Mouse (Mus musculus) stomach, embryonic 14.5 days (tissue): ENCODE results near the gene Hps1. TPM values are rescaled to one million over a fixed set of nuclear protein-coding genes. Genes with fewer than 3 reads are reported as not detected.

ENCODE experiments used
- ATAC-seq: fragments of 200-750 bp; cut with Nextera tagmentation; 2 replicates; pipeline ENCODE4 v1.8.0; 2017; ENCODE audit warnings: low read depth, moderate TSS enrichment; ENCODE audit not compliant: insufficient number of reproducible peaks, insufficient read depth, low FRiP score
- H3K27ac ChIP-seq: fragments of 300-500 bp; sonication (generic); 2 replicates; pipeline ENCODE4 v1.5.1; 2014; ENCODE audit warnings: mild to moderate bottlenecking, low read length, moderate library complexity, mixed read lengths
- H3K27me3 ChIP-seq: fragments of 300-500 bp; sonication (generic); 2 replicates; pipeline ENCODE4 v1.6.1; 2014; ENCODE audit warnings: low read length, control low read depth, mixed read lengths; ENCODE audit not compliant: control insufficient read depth, insufficient read depth
- H3K36me3 ChIP-seq: fragments of 300-500 bp; sonication (generic); 2 replicates; pipeline ENCODE4 v1.6.1; 2014; ENCODE audit warnings: mild to moderate bottlenecking, control low read depth, low read length, moderate library complexity, mixed read lengths; ENCODE audit not compliant: control insufficient read depth, insufficient read depth
- H3K4me1 ChIP-seq: fragments of 300-500 bp; sonication (generic); 2 replicates; pipeline ENCODE4 v1.6.1; 2014; ENCODE audit warnings: low read length, control low read depth, mixed read lengths; ENCODE audit not compliant: control insufficient read depth, insufficient read depth
- H3K4me2 ChIP-seq: fragments of 300-500 bp; sonication (generic); replicated peaks from 2 replicates; pipeline ENCODE4 v1.6.1; 2014; ENCODE audit warnings: low read depth, low read length, control low read depth
- H3K4me3 ChIP-seq: fragments of 300-500 bp; sonication (generic); 2 replicates; pipeline ENCODE4 v1.5.1; 2014; ENCODE audit warnings: low read depth, low read length, control low read depth
- H3K9ac ChIP-seq: fragments of 300-500 bp; sonication (generic); replicated peaks from 2 replicates; pipeline ENCODE4 v1.6.1; 2014; ENCODE audit warnings: low read depth, mild to moderate bottlenecking, control low read depth, low read length, moderate library complexity, mixed read lengths
- H3K9me3 ChIP-seq: fragments of 300-500 bp; sonication (generic); 2 replicates; pipeline ENCODE4 v1.6.1; 2016; ENCODE audit warnings: low read depth, low read length, control low read depth; ENCODE audit not compliant: control insufficient read depth
- WGBS: fragments of 180-500 bp; shearing (Covaris S2); extraction: QIAGEN DNeasy Blood & Tissue Kit; methylation state at CpG from one replicate; pipeline ENCODE4 v1.1.7; 2014; 5-methylcytosine and 5-hydroxymethylcytosine counted together
- polyA plus RNA-seq: library from polyadenylated mRNA; unstranded; fragments of >200 nt; fragmentation: Nextera tagmentation; extraction: Ambion mirVana; gene quantifications from 2 replicates; pipeline ENCODE4 v1.2.1, GENCODE M21; 2014

Gene Hps1
- polyA plus RNA-seq, 1 experiment from 2014 or later, result 13.2 TPM

DNA sequence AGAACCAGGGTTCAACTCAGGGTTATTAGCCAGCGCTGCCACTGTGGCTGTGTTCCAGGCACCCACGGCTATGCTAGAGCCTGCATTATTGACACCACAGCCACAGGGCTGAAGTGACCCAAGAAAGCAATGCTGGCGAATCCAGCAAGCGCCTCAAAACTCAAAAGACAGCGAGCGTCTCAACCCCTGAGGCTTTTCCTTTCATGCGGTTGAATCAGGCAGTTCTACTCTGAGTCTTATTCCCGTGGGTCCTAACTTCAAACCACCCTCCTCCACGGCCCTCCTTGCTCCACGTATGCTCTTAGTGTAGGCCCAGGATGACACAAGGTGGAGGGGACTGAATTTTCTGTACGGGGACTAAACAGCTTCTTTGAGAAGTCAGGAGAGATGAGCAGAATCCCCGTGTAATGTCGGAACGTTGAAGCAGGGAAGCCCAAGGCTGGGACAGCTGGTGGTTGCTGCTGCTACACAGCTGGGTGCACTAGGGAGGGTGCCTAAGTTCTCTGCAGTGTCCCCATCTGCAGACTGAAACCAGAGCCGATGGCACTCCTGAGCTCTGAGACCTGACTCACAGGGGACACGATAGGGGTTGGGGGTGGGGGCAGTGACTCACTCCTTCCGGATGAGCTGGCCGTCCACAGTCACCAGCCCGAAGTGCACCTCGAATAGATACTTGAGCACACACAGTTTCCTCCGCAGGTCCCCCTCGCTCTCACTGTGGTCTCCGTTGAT lies 9.5 kb downstream of the Hps1 start:
- no peak overlapping the region for H3K27ac ChIP-seq
- ATAC-seq, result no peak
- 87% methylated on average over 23 of the region's 23 CpGs for WGBS

DNA sequence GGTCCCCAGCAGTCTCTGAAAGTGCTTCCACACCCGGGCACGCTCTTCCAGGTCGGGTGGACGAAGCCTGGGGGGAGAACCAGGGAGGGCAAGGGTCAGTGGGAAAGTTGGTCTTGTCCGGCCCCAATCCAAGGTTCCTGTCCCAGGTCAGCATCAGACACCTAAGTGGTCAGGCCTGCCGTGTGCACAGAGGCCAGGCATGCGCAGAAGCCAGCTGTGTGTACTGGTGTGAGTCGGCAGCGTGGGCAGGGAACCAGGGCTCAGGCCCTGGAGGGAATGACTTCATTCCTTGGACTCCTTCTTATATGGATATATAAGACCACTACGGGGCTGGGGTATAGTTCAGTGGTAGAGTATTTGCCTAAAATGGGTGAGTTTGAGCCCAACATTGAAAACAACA lies 10.1 kb downstream of the Hps1 start:
- no peak overlapping the region for H3K4me2 ChIP-seq
- ATAC-seq, result no peak
- H3K9ac ChIP-seq, result no peak overlapping the region
- H3K36me3 ChIP-seq, result no peaks in the 10 kb centered on the region; the same call in 1 of the 2 replicates
- H3K27ac ChIP-seq, result no peak overlapping the region
- no peaks in the 10 kb centered on the region for H3K4me1 ChIP-seq
- whole genome bisulfite sequencing, result 88% methylated on average over 10 of the region's 10 CpGs
- H3K9me3 ChIP-seq, result no peaks in the 10 kb centered on the region
- no peak overlapping the region for H3K4me3 ChIP-seq
- H3K27me3 ChIP-seq, result no peaks in the 10 kb centered on the region

More for the DNA sequence above, 9.5 kb downstream of the Hps1 start:
- Histone ChIP-seq H3K4me3 (no peak overlapping the region), H3K27me3 (no peaks in the 10 kb centered on the region), H3K4me1 (no peaks in the 10 kb centered on the region), H3K9me3 (no peaks in the 10 kb centered on the region), H3K36me3 (no peaks in the 10 kb centered on the region; the same call in 1 of the 2 replicates), H3K9ac (no peak overlapping the region), H3K4me2 (no peak overlapping the region)

DNA sequence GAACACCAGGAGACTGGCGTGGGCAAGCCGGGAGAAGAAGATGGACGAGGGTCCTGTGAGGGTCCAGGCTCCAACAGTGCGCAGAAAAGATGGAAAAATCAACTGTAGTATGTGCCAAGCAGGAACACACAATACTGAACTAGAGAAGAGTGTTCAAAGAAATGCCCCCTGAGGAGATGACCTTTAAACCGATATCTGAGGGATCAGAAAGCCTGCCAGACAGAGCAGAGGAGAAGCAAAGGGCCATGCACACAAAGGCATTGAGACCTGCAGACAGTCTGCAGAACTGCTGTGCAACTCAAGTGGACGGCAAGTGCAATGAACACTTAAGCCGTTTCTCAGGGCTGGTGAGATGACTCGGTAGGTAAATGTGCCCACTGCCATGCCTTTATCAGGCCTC lies 12.4 kb downstream of the Hps1 start:
- Histone ChIP-seq H3K36me3 (no peaks in the 10 kb centered on the region; the same call in 1 of the 2 replicates), H3K4me1 (no peaks in the 10 kb centered on the region), H3K4me3 (no peak overlapping the region), H3K9ac (no peak overlapping the region), H3K27ac (no peak overlapping the region), H3K9me3 (no peaks in the 10 kb centered on the region), H3K4me2 (no peak overlapping the region), H3K27me3 (no peaks in the 10 kb centered on the region)
- ATAC-seq, result no peak
- WGBS, result 85% methylated on average over 8 of the region's 8 CpGs

DNA sequence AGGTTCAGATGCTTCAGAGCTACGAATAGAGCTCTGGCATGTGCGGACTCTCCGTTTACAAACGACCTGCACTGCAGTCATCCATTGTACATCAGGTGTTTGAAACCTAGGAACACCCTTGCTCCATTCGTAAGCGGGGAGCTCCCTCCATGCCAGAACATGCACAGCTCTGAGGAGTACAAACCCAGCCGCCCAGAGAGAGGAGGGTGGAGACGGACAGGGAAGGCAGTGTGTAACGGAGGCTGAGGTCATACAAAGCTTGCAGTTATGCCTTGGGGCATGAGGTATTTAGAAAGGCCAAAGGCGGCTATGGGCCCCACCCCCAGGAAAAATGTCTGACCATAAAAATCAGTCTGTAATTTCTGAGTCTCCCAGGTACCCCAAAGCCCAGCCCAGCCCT lies 15.4 kb downstream of the Hps1 start:
- Histone ChIP-seq H3K36me3 (no peaks in the 10 kb centered on the region; the same call in 1 of the 2 replicates), H3K27me3 (no peaks in the 10 kb centered on the region)

DNA sequence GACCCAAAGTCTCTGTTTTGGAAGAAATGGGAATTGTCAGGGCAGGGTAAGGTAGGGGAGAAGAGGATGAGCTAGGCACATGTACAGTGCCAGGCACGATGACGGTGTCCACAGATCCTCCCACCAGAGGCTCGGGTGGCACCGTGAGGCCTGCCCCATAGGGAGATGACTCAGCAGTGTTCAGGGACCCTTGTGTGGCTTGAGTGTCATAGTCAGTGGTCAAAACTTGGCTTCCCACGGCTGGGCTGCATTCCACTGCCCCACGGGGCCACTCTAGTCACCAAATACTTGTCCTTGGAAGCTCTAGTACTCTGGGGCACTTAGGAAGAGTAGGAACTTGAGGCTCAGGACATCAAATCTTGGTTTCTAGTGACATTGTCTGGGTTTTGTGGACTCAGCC lies 23.1 kb downstream of the Hps1 start:
- 82% methylated on average over 6 of the region's 6 CpGs for WGBS
- Histone ChIP-seq H3K4me3 (no peak overlapping the region), H3K9me3 (no peaks in the 10 kb centered on the region), H3K9ac (no peak overlapping the region), H3K4me1 (peaks cover 15% of the 10 kb centered on the region), H3K4me2 (no peak overlapping the region), H3K36me3 (no peaks in the 10 kb centered on the region), H3K27me3 (no peaks in the 10 kb centered on the region), H3K27ac (no peak overlapping the region)
- no peak for ATAC-seq

More for the DNA sequence above, 15.4 kb downstream of the Hps1 start:
- no peak for ATAC-seq
- H3K4me2 ChIP-seq, result no peak overlapping the region
- H3K4me1 ChIP-seq, result no peaks in the 10 kb centered on the region
- WGBS, result 59% methylated on average over 10 of the region's 10 CpGs
- no peaks in the 10 kb centered on the region for H3K9me3 ChIP-seq
- no peak overlapping the region for H3K9ac ChIP-seq
- H3K27ac ChIP-seq, result no peak overlapping the region
- no peak overlapping the region for H3K4me3 ChIP-seq

DNA sequence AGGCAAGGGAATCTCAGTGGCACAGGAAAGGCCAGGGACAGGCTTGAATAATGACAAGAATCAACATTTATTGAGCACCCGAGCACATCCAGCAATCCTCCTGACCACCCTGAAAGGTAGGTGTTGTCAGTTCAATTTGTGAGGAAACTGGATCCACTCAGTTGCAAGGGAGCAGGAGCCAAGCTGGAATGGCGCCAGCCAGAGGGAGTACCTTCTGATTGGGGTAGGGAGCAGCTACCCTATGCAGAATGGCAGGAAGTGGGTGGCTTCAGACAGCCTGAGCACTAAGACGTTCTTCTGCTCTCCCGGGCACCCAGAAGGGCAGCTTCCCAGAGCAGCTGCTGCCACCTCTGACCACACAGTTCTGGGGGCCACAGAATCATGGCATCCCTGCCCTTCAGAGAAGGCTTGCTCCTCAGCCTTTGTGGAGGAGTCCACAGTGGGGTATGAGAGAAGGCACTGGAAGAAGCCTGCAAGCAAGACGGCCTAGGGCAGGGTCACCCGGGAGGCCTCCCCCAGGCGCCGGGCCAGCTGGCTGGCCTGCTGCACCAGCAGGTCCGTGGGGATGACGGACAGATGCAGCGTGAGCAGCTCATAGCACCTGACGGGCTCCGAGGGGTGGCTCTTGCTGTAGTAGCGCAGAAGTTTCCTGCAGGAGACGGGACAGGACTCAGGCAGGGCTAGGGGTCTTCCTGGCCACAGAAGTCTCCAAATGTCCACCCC lies 24.5 kb downstream of the Hps1 start:
- no peak overlapping the region for H3K9ac ChIP-seq
- H3K4me2 ChIP-seq, result no peak overlapping the region
- no peaks in the 10 kb centered on the region for H3K9me3 ChIP-seq
- H3K27ac ChIP-seq, result no peak overlapping the region
- H3K4me3 ChIP-seq, result no peak overlapping the region
- H3K27me3 ChIP-seq, result no peaks in the 10 kb centered on the region
- ATAC-seq, result no peak
- WGBS, result 64% methylated on average over 15 of the region's 15 CpGs
- no peaks in the 10 kb centered on the region for H3K36me3 ChIP-seq
- peaks cover 16% of the 10 kb centered on the region for H3K4me1 ChIP-seq

DNA sequence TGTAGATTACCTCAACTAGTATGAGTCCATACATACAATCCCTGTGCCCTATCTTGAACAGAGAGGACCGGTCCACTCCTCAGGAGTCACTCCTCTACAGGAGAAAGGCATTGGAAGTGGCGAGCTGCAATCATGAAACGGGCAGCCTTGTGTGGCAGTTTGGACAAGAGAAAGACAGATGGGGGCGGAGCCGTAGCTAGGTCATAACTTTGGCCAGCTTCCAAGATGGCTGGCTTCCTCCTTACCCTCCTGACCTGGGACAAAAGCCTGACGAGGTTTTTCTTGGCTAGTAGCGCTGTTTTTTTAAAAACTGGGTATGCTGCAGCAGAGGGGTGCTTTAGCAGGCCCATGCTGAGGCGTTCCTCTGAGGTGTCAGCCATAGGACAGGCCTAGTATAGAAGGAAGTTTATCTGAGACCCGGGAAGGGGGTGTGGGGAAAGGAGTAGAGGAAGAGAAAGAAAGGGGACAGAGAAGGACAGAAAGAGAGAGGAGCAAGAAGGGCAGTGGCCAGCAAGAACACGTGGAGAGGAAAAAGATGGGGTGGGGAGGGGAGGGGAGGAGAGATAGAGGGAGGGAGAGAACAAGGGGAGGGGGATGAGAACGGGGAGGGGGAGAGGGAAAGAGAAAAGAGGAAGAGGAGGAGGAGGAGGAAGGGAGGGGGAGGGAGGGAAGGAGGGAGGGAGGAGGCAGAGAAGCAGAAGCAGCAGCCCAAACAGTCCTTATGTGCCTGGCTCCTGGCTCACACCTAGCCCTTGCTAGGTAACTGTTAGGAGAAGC lies 26.4 kb downstream of the Hps1 start:
- H3K9ac ChIP-seq, result 0 out of 2 replicates have a peak overlapping the region, but pooled peaks have one; percentile 6
- peak overlapping the region; percentile 92 for H3K27ac ChIP-seq
- H3K9me3 ChIP-seq, result no peaks in the 10 kb centered on the region
- ATAC-seq, result peak; percentile 15; the same call in 1 of the 2 replicates
- H3K4me3 ChIP-seq, result peak overlapping the region; percentile 22; the same call in 1 of the 2 replicates
- peaks cover 16% of the 10 kb centered on the region for H3K4me1 ChIP-seq
- no peaks in the 10 kb centered on the region for H3K27me3 ChIP-seq
- WGBS, result 14% methylated on average over 11 of the region's 11 CpGs
- H3K36me3 ChIP-seq, result no peaks in the 10 kb centered on the region
- peak overlapping the region; percentile 72 for H3K4me2 ChIP-seq

DNA sequence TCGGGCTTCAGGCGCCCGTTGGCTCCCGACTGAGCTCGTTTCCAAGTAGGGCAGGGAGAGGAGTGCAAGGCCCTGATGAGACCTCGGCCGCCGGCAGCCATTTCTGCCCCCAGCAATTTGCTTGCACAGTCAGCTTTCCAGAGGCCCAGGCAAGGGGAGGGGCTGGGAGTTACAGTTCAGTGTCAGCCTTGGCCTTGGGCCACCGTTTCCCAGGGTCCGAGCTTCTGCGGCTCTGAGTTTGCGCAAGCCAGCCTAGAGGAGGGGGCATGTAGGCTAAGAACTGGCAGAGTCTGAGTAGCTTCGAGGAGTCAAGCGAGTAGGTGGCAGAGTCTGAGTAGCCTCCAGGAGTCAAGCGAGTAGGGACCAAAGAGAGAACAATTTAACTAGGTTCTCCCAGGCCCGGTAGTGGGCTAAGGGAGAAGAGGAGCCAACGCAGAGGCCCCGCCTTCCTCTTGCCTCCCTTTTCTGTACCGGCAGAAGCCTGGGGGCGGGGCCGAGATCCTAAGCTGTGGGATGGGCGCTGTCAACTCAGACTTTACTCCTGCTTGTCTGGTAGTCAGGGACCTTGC lies 27.3 kb downstream of the Hps1 start, which contains the start of gene Pyroxd2:
Gene Pyroxd2 (minus strand): TSS at position 413 of the 569 bp plus-strand sequence.
- peak within 1 kb of the TSS; percentile 92 for H3K27ac ChIP-seq
- peaks cover 16% of the 10 kb centered on the region for H3K4me1 ChIP-seq
- peak within 1 kb of the TSS; percentile 72 for H3K4me2 ChIP-seq
- H3K36me3 ChIP-seq, result no peaks in the 10 kb centered on the region
- H3K9ac ChIP-seq, result peak within 1 kb of the TSS; percentile 60
- H3K27me3 ChIP-seq, result no peaks in the 10 kb centered on the region
- ATAC-seq, result peak; percentile 90
- WGBS, result 4% methylated on average over 22 of the region's 22 CpGs
- no peaks in the 10 kb centered on the region for H3K9me3 ChIP-seq
- peak within 1 kb of the TSS; percentile 22 for H3K4me3 ChIP-seq
